Mouse (Mus musculus) liver, adult 2 months (tissue): ENCODE measurements around the gene S100a6. TPM values are rescaled to one million over a fixed set of nuclear protein-coding genes. Genes with fewer than 3 reads are reported as not detected.

Experiments used
- DNase-seq: peaks from one replicate; pipeline ENCODE4 v3.0.0-alpha.2; 2011; ENCODE audit warnings: low read depth, low spot score; ENCODE audit errors: extremely low read depth
- H3K27ac ChIP-seq: fragments of 200-500 bp; replicated peaks from 2 replicates; pipeline ENCODE4 v1.5.1; 2012; ENCODE audit warnings: low read depth, mild to moderate bottlenecking, control low read depth, inconsistent platforms, low read length; ENCODE audit not compliant: insufficient read depth
- H3K27me3 ChIP-seq: fragments of 200-500 bp; 2 replicates; pipeline ENCODE4 v1.6.1; 2012; ENCODE audit warnings: mild to moderate bottlenecking, moderate library complexity, low read length, inconsistent platforms; ENCODE audit not compliant: control insufficient read depth, insufficient read depth
- H3K36me3 ChIP-seq: fragments of 200-500 bp; 2 replicates; pipeline ENCODE4 v1.6.1; 2012; ENCODE audit warnings: low read length, inconsistent platforms; ENCODE audit not compliant: control insufficient read depth, insufficient read depth
- H3K4me1 ChIP-seq: fragments of 200-500 bp; 2 replicates; pipeline ENCODE4 v1.6.1; 2011; ENCODE audit warnings: low read length; ENCODE audit not compliant: control insufficient read depth, insufficient read depth
- H3K4me3 ChIP-seq: fragments of 200-500 bp; 2 replicates; pipeline ENCODE4 v1.5.1; 2011; ENCODE audit warnings: low read depth, mild to moderate bottlenecking, control low read depth, low read length, moderate library complexity; ENCODE audit not compliant: insufficient read depth
- H3K79me2 ChIP-seq: fragments of 200-500 bp; 2 replicates; pipeline ENCODE4 v1.6.1; 2012; ENCODE audit warnings: inconsistent platforms, mild to moderate bottlenecking, low read length, moderate library complexity; ENCODE audit not compliant: control insufficient read depth, insufficient read depth
- H3K9ac ChIP-seq: fragments of 200-500 bp; 2 replicates; pipeline ENCODE4 v1.6.1; 2012; ENCODE audit warnings: low read depth, mild to moderate bottlenecking, control low read depth, inconsistent platforms, low read length
- CTCF ChIP-seq: fragments of 200-500 bp; IDR thresholded peaks from 2 replicates; pipeline ENCODE4 v1.5.1; 2011; ENCODE audit warnings: low read depth, low read length, control low read depth
- POLR2A ChIP-seq: fragments of 200-500 bp; IDR thresholded peaks from 2 replicates; pipeline ENCODE4 v1.6.1; 2011; ENCODE audit warnings: low read length, control low read depth; ENCODE audit not compliant: insufficient read depth; ENCODE audit errors: extremely low read depth
- WGBS: fragments of 180-500 bp; shearing (Covaris S2); methylation state at CpG from one replicate; pipeline ENCODE4 v1.1.7; 2018; 5-methylcytosine and 5-hydroxymethylcytosine counted together
- polyA plus RNA-seq: library from polyadenylated mRNA; depleted of rRNA; stranded (reverse); fragments of >200 nt; gene quantifications from 2 replicates; pipeline ENCODE4 v1.2.3, GENCODE M21; 2012
- total RNA-seq: library from RNA; depleted of rRNA; stranded (reverse); fragments of >200 nt; gene quantifications from 2 replicates; pipeline ENCODE4 v1.2.3, GENCODE M21; 2014

S100a6 gene
- total and polyA plus RNA-seq, 2 experiments, result 2.4 to 8.1 TPM

GRCm38 (mm10) chr3:90649832-90650231 is 37.1 kb downstream of the S100a6 start:
- no peak for DNase-seq
- Histone ChIP-seq H3K36me3 (no peaks in the 10 kb centered on the region), H3K27me3 (no peaks in the 10 kb centered on the region), H3K9ac (no peak overlapping the region), H3K27ac (no peak overlapping the region), H3K4me3 (no peak overlapping the region), H3K4me1 (no peaks in the 10 kb centered on the region), H3K79me2 (no peaks in the 10 kb centered on the region)
- 86% methylated on average over 2 of the region's 2 CpGs for WGBS
- TF ChIP-seq POLR2A (no peak), CTCF (no peak)

GRCm38 (mm10) chr3:90652878-90653508 is 40.3 kb downstream of the S100a6 start:
- TF ChIP-seq POLR2A (no peak), CTCF (peak; percentile 79)
- no peak overlapping the region for H3K4me3 ChIP-seq
- peak; percentile 33 for DNase-seq
- H3K27me3 ChIP-seq, result no peaks in the 10 kb centered on the region
- no peaks in the 10 kb centered on the region for H3K4me1 ChIP-seq
- no peaks in the 10 kb centered on the region for H3K36me3 ChIP-seq
- H3K9ac ChIP-seq, result no peak overlapping the region
- no peak overlapping the region for H3K27ac ChIP-seq
- WGBS, result 38% methylated on average over 5 of the region's 5 CpGs
- H3K79me2 ChIP-seq, result no peaks in the 10 kb centered on the region

- Histone ChIP-seq H3K9ac (no peak within 1 kb of the TSS), H3K36me3 (no peaks in the 10 kb centered on the region), H3K79me2 (no peaks in the 10 kb centered on the region), H3K4me1 (no peaks in the 10 kb centered on the region), H3K4me3 (no peak within 1 kb of the TSS), H3K27ac (no peak within 1 kb of the TSS), H3K27me3 (no peaks in the 10 kb centered on the region)
- no peak for TF ChIP-seq CTCF
- TF ChIP-seq POLR2A, result no peak
- no peak for DNase-seq
These were observed 41.0 kb downstream of the S100a6 start, which contains the start of gene S100a7a for GRCm38 (mm10) chr3:90653717-90654116. Gene S100a7a (plus strand): TSS chr3:90654017.

- Histone ChIP-seq H3K4me1 (no peaks in the 10 kb centered on the region), H3K27me3 (no peaks in the 10 kb centered on the region), H3K27ac (no peak overlapping the region), H3K9ac (no peak overlapping the region), H3K36me3 (no peaks in the 10 kb centered on the region), H3K79me2 (no peaks in the 10 kb centered on the region), H3K4me3 (no peak overlapping the region)
- 67% methylated on average over 4 of the region's 4 CpGs for WGBS
- TF ChIP-seq CTCF, result no peak
- TF ChIP-seq POLR2A, result no peak
- no peak for DNase-seq
These were observed 44.7 kb downstream of the S100a6 start for GRCm38 (mm10) chr3:90657405-90657804.

GRCm38 (mm10) chr3:90659364-90660044 is 46.8 kb downstream of the S100a6 start:
- no peak overlapping the region for H3K4me3 ChIP-seq
- H3K4me1 ChIP-seq, result no peaks in the 10 kb centered on the region
- H3K27ac ChIP-seq, result no peak overlapping the region
- no peaks in the 10 kb centered on the region for H3K79me2 ChIP-seq
- H3K36me3 ChIP-seq, result no peaks in the 10 kb centered on the region
- no peak for DNase-seq
- no peaks in the 10 kb centered on the region for H3K27me3 ChIP-seq
- TF ChIP-seq CTCF, result no peak
- no peak for TF ChIP-seq POLR2A
- H3K9ac ChIP-seq, result no peak overlapping the region

- H3K36me3 ChIP-seq, result no peaks in the 10 kb centered on the region
- no peak for TF ChIP-seq POLR2A
- peak; percentile 30; the same call in 1 of the 2 replicates for TF ChIP-seq CTCF
- WGBS, result 87% methylated on average over 2 of the region's 2 CpGs
- no peak overlapping the region for H3K4me3 ChIP-seq
- no peaks in the 10 kb centered on the region for H3K4me1 ChIP-seq
- no peaks in the 10 kb centered on the region for H3K79me2 ChIP-seq
- no peak overlapping the region for H3K27ac ChIP-seq
- DNase-seq, result peak; percentile 40
- no peaks in the 10 kb centered on the region for H3K27me3 ChIP-seq
- H3K9ac ChIP-seq, result no peak overlapping the region
These were observed 51.5 kb downstream of the S100a6 start for GRCm38 (mm10) chr3:90664219-90664618.
